Mouse (Mus musculus): ENCODE measurements at regions not wholly inside any gene's neighbourhood (a gene's known extent, or its start where the extent isn't known, plus 50 kb on each side); places are given as distances from the start of the nearest gene placed in this dataset.
"Not testable (repeated sequence)": the region's sequence is repeated elsewhere in the genome, so short reads cannot be mapped to it uniquely, and the experiment has no call there.

GRCm38 (mm10) chr8:20098121-20098520 lies 194.9 kb downstream of the Gm31371 start:
- H3K4me1 ChIP-seq (replicated peaks; ENCODE audit: low read depth, low read length); H3K27me3 ChIP-seq (ENCODE audit: insufficient read depth, low read length); H3K9me3 ChIP-seq (ENCODE audit: low read length); H3K4me3 ChIP-seq (replicated peaks; ENCODE audit: low read length); H3K36me3 ChIP-seq (ENCODE audit: insufficient read depth, low read length): not testable (repeated sequence)

GRCm38 (mm10) chr8:20100241-20100640 lies 197.0 kb downstream of the Gm31371 start:
- H3K36me3 ChIP-seq (ENCODE audit: insufficient read depth, low read length); H3K4me1 ChIP-seq (replicated peaks; ENCODE audit: low read depth, low read length); H3K4me3 ChIP-seq (replicated peaks; ENCODE audit: low read length); H3K27me3 ChIP-seq (ENCODE audit: insufficient read depth, low read length); H3K9me3 ChIP-seq (ENCODE audit: low read length): not testable (repeated sequence)

GRCm38 (mm10) chr8:20102374-20102773 lies 199.2 kb downstream of the Gm31371 start:
- not testable (repeated sequence) for H3K4me1 ChIP-seq (replicated peaks; ENCODE audit: low read depth, low read length); H3K9me3 ChIP-seq (ENCODE audit: low read length); H3K4me3 ChIP-seq (replicated peaks; ENCODE audit: low read length); H3K27me3 ChIP-seq (ENCODE audit: insufficient read depth, low read length); H3K36me3 ChIP-seq (ENCODE audit: insufficient read depth, low read length)

GRCm38 (mm10) chr8:20107154-20107553 lies 204.0 kb downstream of the Gm31371 start:
- H3K36me3 ChIP-seq (ENCODE audit: insufficient read depth, low read length); H3K27me3 ChIP-seq (ENCODE audit: insufficient read depth, low read length); H3K9me3 ChIP-seq (ENCODE audit: low read length); H3K4me1 ChIP-seq (replicated peaks; ENCODE audit: low read depth, low read length); H3K4me3 ChIP-seq (replicated peaks; ENCODE audit: low read length): not testable (repeated sequence)

- not testable (repeated sequence) for H3K27me3 ChIP-seq (ENCODE audit: insufficient read depth, low read length); H3K4me1 ChIP-seq (replicated peaks; ENCODE audit: low read depth, low read length)
- peaks cover 18% of the 10 kb centered on the region for H3K9me3 ChIP-seq (ENCODE audit: low read length)
Observed at GRCm38 (mm10) chr8:20116785-20117184, 213.6 kb downstream of the Gm31371 start.

GRCm38 (mm10) chr8:20119581-20119980 lies 216.4 kb downstream of the Gm31371 start:
- H3K4me3 ChIP-seq (replicated peaks; ENCODE audit: low read length); H3K4me1 ChIP-seq (replicated peaks; ENCODE audit: low read depth, low read length); H3K36me3 ChIP-seq (ENCODE audit: insufficient read depth, low read length); H3K27me3 ChIP-seq (ENCODE audit: insufficient read depth, low read length): not testable (repeated sequence)
- peaks cover 18% of the 10 kb centered on the region for H3K9me3 ChIP-seq (ENCODE audit: low read length)

More at GRCm38 (mm10) chr8:20116785-20117184, 213.6 kb downstream of the Gm31371 start:
- H3K4me3 ChIP-seq (replicated peaks; ENCODE audit: low read length); H3K36me3 ChIP-seq (ENCODE audit: insufficient read depth, low read length): not testable (repeated sequence)

- not testable (repeated sequence) for H3K36me3 ChIP-seq (ENCODE audit: insufficient read depth, low read length)
Observed at GRCm38 (mm10) chr8:20120186-20120585, 217.0 kb downstream of the Gm31371 start.

GRCm38 (mm10) chr8:20121391-20121909 lies 218.3 kb downstream of the Gm31371 start:
- H3K4me3 ChIP-seq (replicated peaks; ENCODE audit: low read length); H3K4me1 ChIP-seq (replicated peaks; ENCODE audit: low read depth, low read length); H3K36me3 ChIP-seq (ENCODE audit: insufficient read depth, low read length); H3K27me3 ChIP-seq (ENCODE audit: insufficient read depth, low read length): not testable (repeated sequence)
- H3K9me3 ChIP-seq (ENCODE audit: low read length): peaks cover 18% of the 10 kb centered on the region

More at GRCm38 (mm10) chr8:20120186-20120585, 217.0 kb downstream of the Gm31371 start:
- H3K9me3 ChIP-seq (ENCODE audit: low read length): peaks cover 18% of the 10 kb centered on the region
- H3K4me3 ChIP-seq (replicated peaks; ENCODE audit: low read length); H3K4me1 ChIP-seq (replicated peaks; ENCODE audit: low read depth, low read length); H3K27me3 ChIP-seq (ENCODE audit: insufficient read depth, low read length): not testable (repeated sequence)

- H3K36me3 ChIP-seq (ENCODE audit: insufficient read depth, low read length); H3K27me3 ChIP-seq (ENCODE audit: insufficient read depth, low read length); H3K4me1 ChIP-seq (replicated peaks; ENCODE audit: low read depth, low read length): not testable (repeated sequence)
- H3K9me3 ChIP-seq (ENCODE audit: low read length): peaks cover 15% of the 10 kb centered on the region
- H3K4me3 ChIP-seq (replicated peaks; ENCODE audit: low read length): peak overlapping the region; percentile 81
Observed at GRCm38 (mm10) chr8:20122067-20122925, 219.1 kb downstream of the Gm31371 start.

- not testable (repeated sequence) for H3K4me1 ChIP-seq (replicated peaks; ENCODE audit: low read depth, low read length); H3K36me3 ChIP-seq (ENCODE audit: insufficient read depth, low read length); H3K27me3 ChIP-seq (ENCODE audit: insufficient read depth, low read length)
Observed at GRCm38 (mm10) chr8:20123545-20123944, 220.4 kb downstream of the Gm31371 start.

GRCm38 (mm10) chr8:20135626-20136025 lies 227.4 kb downstream of the Gm15319 start:
- H3K27me3 ChIP-seq (ENCODE audit: insufficient read depth, low read length); H3K4me1 ChIP-seq (replicated peaks; ENCODE audit: low read depth, low read length); H3K9me3 ChIP-seq (ENCODE audit: low read length); H3K4me3 ChIP-seq (replicated peaks; ENCODE audit: low read length); H3K36me3 ChIP-seq (ENCODE audit: insufficient read depth, low read length): not testable (repeated sequence)

More at GRCm38 (mm10) chr8:20123545-20123944, 220.4 kb downstream of the Gm31371 start:
- H3K9me3 ChIP-seq (ENCODE audit: low read length): peaks cover 15% of the 10 kb centered on the region
- not testable (repeated sequence) for H3K4me3 ChIP-seq (replicated peaks; ENCODE audit: low read length)

GRCm38 (mm10) chr8:20145436-20145835 lies 217.6 kb downstream of the Gm15319 start:
- H3K27me3 ChIP-seq (ENCODE audit: insufficient read depth, low read length); H3K36me3 ChIP-seq (ENCODE audit: insufficient read depth, low read length); H3K9me3 ChIP-seq (ENCODE audit: low read length); H3K4me3 ChIP-seq (replicated peaks; ENCODE audit: low read length); H3K4me1 ChIP-seq (replicated peaks; ENCODE audit: low read depth, low read length): not testable (repeated sequence)

- H3K27me3 ChIP-seq (ENCODE audit: insufficient read depth, low read length); H3K9me3 ChIP-seq (ENCODE audit: low read length); H3K36me3 ChIP-seq (ENCODE audit: insufficient read depth, low read length); H3K4me1 ChIP-seq (replicated peaks; ENCODE audit: low read depth, low read length); H3K4me3 ChIP-seq (replicated peaks; ENCODE audit: low read length): not testable (repeated sequence)
Observed at GRCm38 (mm10) chr8:20151317-20152047, 211.5 kb downstream of the Gm15319 start.

GRCm38 (mm10) chr8:20154091-20154490 lies 208.9 kb downstream of the Gm15319 start:
- H3K27me3 ChIP-seq (ENCODE audit: insufficient read depth, low read length); H3K9me3 ChIP-seq (ENCODE audit: low read length): not testable (repeated sequence)

More at GRCm38 (mm10) chr8:20154091-20154490, 208.9 kb downstream of the Gm15319 start:
- not testable (repeated sequence) for H3K4me3 ChIP-seq (replicated peaks; ENCODE audit: low read length); H3K4me1 ChIP-seq (replicated peaks; ENCODE audit: low read depth, low read length); H3K36me3 ChIP-seq (ENCODE audit: insufficient read depth, low read length)
